Mouse (Mus musculus) embryonic facial prominence, embryonic 15.5 days (tissue): ENCODE data around the gene Ube4b. TPM values are rescaled to one million over a fixed set of nuclear protein-coding genes. Genes with fewer than 3 reads are reported as not detected.

Experiments used
- ATAC-seq: fragments of 200-750 bp; cut with Nextera tagmentation; 2 replicates; pipeline ENCODE4 v1.8.0; 2017; ENCODE audit warnings: low read depth, moderate TSS enrichment; ENCODE audit not compliant: insufficient number of reproducible peaks, low FRiP score, low TSS enrichment
- H3K27ac ChIP-seq: fragments of 300-500 bp; sonication (generic); replicated peaks from 2 replicates; pipeline ENCODE4 v1.5.1; 2015; ENCODE audit warnings: mild to moderate bottlenecking, inconsistent platforms
- H3K27me3 ChIP-seq: fragments of 300-500 bp; sonication (generic); 2 replicates; pipeline ENCODE4 v1.6.1; 2015; ENCODE audit warnings: inconsistent platforms
- H3K36me3 ChIP-seq: fragments of 300-500 bp; sonication (generic); 2 replicates; pipeline ENCODE4 v1.6.1; 2015; ENCODE audit warnings: mild to moderate bottlenecking, inconsistent platforms
- H3K4me1 ChIP-seq: fragments of 300-500 bp; sonication (generic); 2 replicates; pipeline ENCODE4 v1.6.1; 2015; ENCODE audit warnings: inconsistent platforms
- H3K4me2 ChIP-seq: fragments of 300-500 bp; sonication (generic); replicated peaks from 2 replicates; pipeline ENCODE4 v1.6.1; 2015; ENCODE audit warnings: mild to moderate bottlenecking, inconsistent platforms
- H3K4me3 ChIP-seq: fragments of 300-500 bp; sonication (generic); replicated peaks from 2 replicates; pipeline ENCODE4 v1.5.1; 2015; ENCODE audit warnings: mild to moderate bottlenecking, inconsistent platforms
- H3K9ac ChIP-seq: fragments of 300-500 bp; sonication (generic); 2 replicates; pipeline ENCODE4 v1.6.1; 2015; ENCODE audit warnings: inconsistent platforms
- H3K9me3 ChIP-seq: fragments of 300-500 bp; sonication (generic); replicated peaks from 2 replicates; pipeline ENCODE4 v1.6.1; 2016; ENCODE audit warnings: inconsistent platforms
- WGBS: fragments of 180-500 bp; shearing (Covaris S2); methylation state at CpG from one replicate; pipeline ENCODE4 v1.1.7; 2015; 5-methylcytosine and 5-hydroxymethylcytosine counted together
- polyA plus RNA-seq: library from polyadenylated mRNA; unstranded; fragments of >200 nt; fragmentation: Nextera tagmentation; extraction: Ambion mirVana; gene quantifications from 2 replicates; pipeline ENCODE4 v1.2.1, GENCODE M21; 2015

Gene Ube4b
- polyA plus RNA-seq, 1 experiment from 2014 or later = 45.8 TPM

GRCm38 (mm10) chr4:149317387-149317786 is 109.2 kb downstream of the Ube4b start:
- no peaks in the 10 kb centered on the region for H3K27me3 ChIP-seq
- H3K9ac ChIP-seq = no peak overlapping the region
- no peaks in the 10 kb centered on the region for H3K9me3 ChIP-seq
- no peak overlapping the region for H3K4me3 ChIP-seq
- WGBS = 42% methylated on average over 5 of the region's 5 CpGs
- H3K4me2 ChIP-seq = no peak overlapping the region
- H3K27ac ChIP-seq = no peak overlapping the region
- H3K4me1 ChIP-seq = no peaks in the 10 kb centered on the region
- ATAC-seq = no peak
- H3K36me3 ChIP-seq = no peaks in the 10 kb centered on the region

- no peak for ATAC-seq
- Histone ChIP-seq H3K4me2 (no peak overlapping the region), H3K36me3 (no peaks in the 10 kb centered on the region), H3K4me1 (no peaks in the 10 kb centered on the region), H3K27ac (peak overlapping the region; percentile 13), H3K4me3 (no peak overlapping the region), H3K9ac (no peak overlapping the region), H3K9me3 (no peaks in the 10 kb centered on the region), H3K27me3 (no peaks in the 10 kb centered on the region)
- WGBS = 79% methylated on average over 11 of the region's 11 CpGs
These were observed 112.2 kb downstream of the Ube4b start for GRCm38 (mm10) chr4:149314275-149314837.

GRCm38 (mm10) chr4:149313558-149314253 is 112.8 kb downstream of the Ube4b start:
- Histone ChIP-seq H3K4me1 (no peaks in the 10 kb centered on the region), H3K4me2 (no peak overlapping the region), H3K27me3 (no peaks in the 10 kb centered on the region), H3K9ac (no peak overlapping the region), H3K9me3 (no peaks in the 10 kb centered on the region), H3K27ac (peak overlapping the region; percentile 13; the same call in 1 of the 2 replicates), H3K4me3 (no peak overlapping the region), H3K36me3 (no peaks in the 10 kb centered on the region)
- ATAC-seq = no peak
- 70% methylated on average over 12 of the region's 12 CpGs for WGBS

GRCm38 (mm10) chr4:149311996-149312395 is 114.6 kb downstream of the Ube4b start:
- Histone ChIP-seq H3K4me3 (no peak overlapping the region), H3K27me3 (no peaks in the 10 kb centered on the region), H3K36me3 (no peaks in the 10 kb centered on the region), H3K4me1 (0 out of 2 replicates have a peak, but pooled peaks cover 7% of the 10 kb centered on the region), H3K27ac (no peak overlapping the region), H3K9me3 (no peaks in the 10 kb centered on the region), H3K9ac (no peak overlapping the region), H3K4me2 (no peak overlapping the region)
- 82% methylated on average over 5 of the region's 5 CpGs for WGBS
- ATAC-seq = no peak

- Histone ChIP-seq H3K4me3 (peak overlapping the region; percentile 90), H3K36me3 (no peaks in the 10 kb centered on the region), H3K9me3 (no peaks in the 10 kb centered on the region), H3K4me1 (peaks cover 23% of the 10 kb centered on the region), H3K27ac (peak overlapping the region; percentile 90), H3K27me3 (no peaks in the 10 kb centered on the region), H3K9ac (peak overlapping the region; percentile 52), H3K4me2 (peak overlapping the region; percentile 84)
- WGBS = 62% methylated on average over 3 of the region's 3 CpGs
- no peak for ATAC-seq
These were observed 118.1 kb downstream of the Ube4b start for GRCm38 (mm10) chr4:149308491-149308820.

- ATAC-seq = peak; percentile 97
- Histone ChIP-seq H3K9ac (peak within 1 kb of the TSS; percentile 90), H3K4me1 (peaks cover 28% of the 10 kb centered on the region), H3K9me3 (no peaks in the 10 kb centered on the region), H3K27ac (peak within 1 kb of the TSS; percentile 94), H3K27me3 (no peaks in the 10 kb centered on the region), H3K4me2 (peak within 1 kb of the TSS; percentile 84), H3K4me3 (peak within 1 kb of the TSS; percentile 90), H3K36me3 (no peaks in the 10 kb centered on the region)
- under 1% methylated on average over 73 of the region's 79 CpGs for WGBS
These were observed 118.7 kb downstream of the Ube4b start, which contains the start of gene Kif1b for GRCm38 (mm10) chr4:149307596-149308490. TSS of gene Kif1b (minus strand) at chr4:149307693.

- no peaks in the 10 kb centered on the region for H3K27me3 ChIP-seq
- WGBS = under 1% methylated on average over 59 of the region's 83 CpGs
- H3K4me3 ChIP-seq = peak overlapping the region; percentile 90
- H3K9ac ChIP-seq = peak overlapping the region; percentile 90
- peaks cover 33% of the 10 kb centered on the region for H3K4me1 ChIP-seq
- no peaks in the 10 kb centered on the region for H3K9me3 ChIP-seq
- H3K36me3 ChIP-seq = no peaks in the 10 kb centered on the region
- H3K27ac ChIP-seq = peak overlapping the region; percentile 94
- ATAC-seq = peak; percentile 13; the same call in 1 of the 2 replicates
- H3K4me2 ChIP-seq = peak overlapping the region; percentile 84
These were observed 119.6 kb downstream of the Ube4b start for GRCm38 (mm10) chr4:149306712-149307595.

GRCm38 (mm10) chr4:149305761-149306711 is 120.5 kb downstream of the Ube4b start:
- Histone ChIP-seq H3K9me3 (no peaks in the 10 kb centered on the region), H3K4me2 (peak overlapping the region; percentile 84), H3K4me1 (peaks cover 40% of the 10 kb centered on the region), H3K27ac (peak overlapping the region; percentile 94), H3K4me3 (peak overlapping the region; percentile 90), H3K9ac (peak overlapping the region; percentile 90), H3K27me3 (no peaks in the 10 kb centered on the region), H3K36me3 (no peaks in the 10 kb centered on the region)
- no peak for ATAC-seq
- 36% methylated on average over 14 of the region's 14 CpGs for WGBS

GRCm38 (mm10) chr4:149304466-149304865 is 122.1 kb downstream of the Ube4b start:
- H3K4me3 ChIP-seq = no peak overlapping the region
- H3K9me3 ChIP-seq = no peaks in the 10 kb centered on the region
- H3K27ac ChIP-seq = no peak overlapping the region
- peaks cover 40% of the 10 kb centered on the region for H3K4me1 ChIP-seq
- 83% methylated on average over 1 of the region's 1 CpGs for WGBS
- H3K4me2 ChIP-seq = no peak overlapping the region
- no peaks in the 10 kb centered on the region for H3K36me3 ChIP-seq
- no peak for ATAC-seq
- H3K9ac ChIP-seq = no peak overlapping the region
- H3K27me3 ChIP-seq = no peaks in the 10 kb centered on the region

- Histone ChIP-seq H3K9me3 (no peaks in the 10 kb centered on the region), H3K4me2 (no peak overlapping the region), H3K27me3 (no peaks in the 10 kb centered on the region), H3K27ac (no peak overlapping the region), H3K36me3 (no peaks in the 10 kb centered on the region), H3K4me3 (no peak overlapping the region), H3K9ac (no peak overlapping the region), H3K4me1 (peaks cover 38% of the 10 kb centered on the region)
- no peak for ATAC-seq
- WGBS = 70% methylated on average over 5 of the region's 5 CpGs
These were observed 123.0 kb downstream of the Ube4b start for GRCm38 (mm10) chr4:149303502-149303901.
